Mouse (Mus musculus) T-helper 2 cell (primary cell): ENCODE measurements around the gene Gucy1a1.

Experiments used
- in situ Hi-C: fragments of 300-600 bp; cut with MboI, MseI; formaldehyde crosslinking; loops from one replicate; pipeline ENCODE4 v1.15.1; 2025; ENCODE audit warnings: high pct_unique_total_duplicates

The Gucy1a1 gene

DNA sequence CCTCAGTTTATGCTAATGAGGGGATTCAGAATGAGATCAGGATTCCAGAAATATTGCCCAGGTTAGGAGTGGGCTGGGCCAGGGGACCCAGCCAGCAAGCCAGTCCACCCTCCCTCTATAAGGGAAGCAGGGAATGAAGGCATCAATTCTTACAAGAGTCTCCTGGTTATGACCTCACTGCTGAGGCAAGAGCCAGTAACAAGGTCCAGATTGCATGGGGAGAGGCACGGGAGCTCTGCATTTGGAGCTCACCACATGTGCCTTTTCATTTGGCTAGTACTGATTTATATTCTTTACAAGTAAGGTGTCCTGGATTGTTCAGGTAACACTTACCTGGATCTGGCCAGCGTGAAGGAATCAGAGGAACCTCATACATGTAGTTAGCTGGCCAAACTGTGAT lies 48.8 kb downstream of the Gucy1a1 start:
- in situ Hi-C loops = no loop called here

DNA sequence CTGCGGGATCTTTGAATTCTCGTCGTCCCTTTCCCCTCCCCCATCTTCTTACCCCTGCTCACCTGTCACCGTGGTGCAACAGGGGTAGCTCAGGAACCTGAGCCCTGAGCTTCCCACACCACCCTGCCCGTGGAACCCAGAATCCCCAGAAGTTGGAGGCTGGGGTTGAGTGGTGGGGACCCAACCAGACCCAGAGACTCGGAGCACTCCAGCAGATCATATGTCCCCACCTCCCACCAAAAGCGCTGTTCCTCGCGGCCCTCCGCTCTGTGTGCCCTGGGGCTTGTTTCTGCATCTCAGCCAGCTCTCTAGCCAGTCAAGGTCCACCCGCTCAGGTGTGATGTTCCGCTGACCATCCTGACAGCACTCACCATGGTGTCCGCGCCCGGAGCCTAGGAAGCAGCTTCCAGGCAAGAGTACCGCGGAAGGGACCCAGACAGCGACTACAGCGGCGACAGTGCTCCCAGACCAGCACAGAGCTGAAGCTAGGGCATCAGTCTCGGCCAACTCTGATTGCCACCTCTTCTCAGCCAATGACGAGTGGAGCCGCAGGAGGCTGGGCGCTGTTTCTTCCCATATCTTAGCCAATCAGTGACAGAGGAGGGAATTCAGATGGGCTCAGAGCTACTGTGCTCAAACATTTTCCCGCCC lies 71.3 kb downstream of the Gucy1a1 start, which contains the start of gene Gucy1b1:
Gucy1b1 (minus strand) TSS at position 489 of the 651 bp plus-strand sequence.
- in situ Hi-C loops = no loop called here

DNA sequence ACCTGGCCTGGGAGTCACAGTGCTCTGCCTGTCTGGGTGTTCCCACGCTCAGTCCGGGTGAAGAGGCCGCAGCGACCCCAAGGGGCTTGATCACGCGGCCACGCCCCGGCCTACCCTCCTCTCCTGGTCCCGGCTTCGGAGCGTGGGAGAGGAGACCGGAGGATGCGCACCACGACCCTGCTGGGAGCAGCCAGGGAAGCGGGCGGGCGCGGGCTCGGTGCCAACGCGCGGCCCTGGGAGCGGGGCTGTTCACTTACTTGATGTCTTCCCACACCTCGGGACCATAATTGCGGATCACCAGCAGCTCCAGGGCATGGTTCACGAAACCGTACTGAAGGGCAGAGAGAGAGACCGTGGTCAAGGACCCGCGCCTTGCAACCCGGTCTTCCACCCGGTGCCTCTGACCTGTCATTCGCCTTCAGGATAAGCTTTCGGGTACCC lies 71.8 kb downstream of the Gucy1a1 start:
- in situ Hi-C loops = no loop called here

DNA sequence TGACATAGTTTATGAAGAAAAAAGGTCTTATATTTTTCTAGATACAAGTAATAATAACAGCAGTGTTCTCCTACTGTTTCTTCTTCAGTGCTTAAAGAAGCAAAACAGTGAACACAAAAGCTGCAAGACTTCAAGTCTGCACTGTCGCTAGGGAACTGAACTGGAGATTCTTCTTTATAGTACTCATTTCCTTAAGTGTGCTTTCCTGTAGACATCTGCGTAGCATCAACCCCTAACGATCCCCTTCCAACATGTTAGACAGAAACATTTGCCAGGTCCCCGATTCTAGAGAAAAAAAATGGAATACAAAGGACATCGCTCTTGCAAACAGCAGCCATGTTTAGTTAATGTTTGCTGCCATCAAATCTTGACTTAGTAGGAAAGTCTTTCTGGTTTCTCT lies 77.8 kb downstream of the Gucy1a1 start:
- in situ Hi-C loops = no loop called here

DNA sequence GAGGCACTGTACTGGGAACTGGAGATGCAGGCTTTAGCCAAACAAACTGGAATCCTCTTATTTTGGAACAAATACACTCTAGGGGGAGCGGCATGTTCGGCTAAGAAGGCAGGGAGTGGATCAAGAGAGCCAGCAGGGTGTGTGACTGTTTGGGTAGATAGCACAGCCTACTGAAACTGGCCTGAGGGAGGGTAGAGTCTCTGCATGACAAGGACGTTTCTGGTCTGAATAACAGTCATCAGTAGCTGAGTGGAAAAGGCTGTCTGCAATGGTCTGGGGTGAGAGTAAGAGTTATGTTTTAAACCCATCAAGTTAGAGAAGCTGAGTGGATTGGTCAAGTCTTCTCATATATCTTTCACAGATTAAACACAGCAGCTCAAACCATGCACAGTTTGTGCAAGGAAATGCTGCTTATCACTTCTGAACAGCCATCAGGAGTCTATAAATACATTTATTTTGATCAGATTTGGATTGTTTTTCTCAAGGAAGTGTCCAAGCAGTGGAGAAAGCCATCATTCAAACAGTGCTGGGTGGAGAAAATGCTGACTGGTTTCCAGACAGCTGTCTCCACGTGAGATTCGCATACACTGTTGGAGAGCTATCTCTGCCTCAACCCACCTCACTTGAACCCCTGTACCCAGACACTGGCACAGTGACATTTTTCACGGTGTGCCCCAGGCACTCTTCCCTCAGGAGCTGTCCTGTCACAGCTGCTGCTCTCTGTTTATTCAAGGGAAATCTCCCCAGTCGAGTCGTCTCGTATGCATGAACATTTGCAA lies 84.0 kb downstream of the Gucy1a1 start:
- in situ Hi-C loops = no loop called here

DNA sequence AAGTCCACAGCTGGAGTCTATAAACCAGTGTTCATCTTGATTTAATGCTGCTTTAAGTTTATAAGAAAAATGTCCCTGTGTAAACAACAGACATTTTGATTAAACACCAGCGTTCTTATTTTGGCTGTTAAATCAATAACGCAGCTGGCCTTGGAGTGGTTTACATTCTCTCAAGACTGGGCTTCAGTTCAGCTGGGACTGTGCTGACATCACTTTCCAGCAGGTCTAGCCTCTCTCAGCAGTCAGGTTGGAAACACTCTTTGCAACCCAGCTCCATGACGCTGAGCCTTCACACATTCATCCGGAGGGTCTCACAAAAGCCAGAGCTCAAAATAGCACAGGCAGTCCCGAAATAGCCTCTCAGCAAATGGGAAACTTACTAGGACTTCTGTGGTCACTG lies 88.4 kb downstream of the Gucy1a1 start:
- in situ Hi-C loops = no loop called here

DNA sequence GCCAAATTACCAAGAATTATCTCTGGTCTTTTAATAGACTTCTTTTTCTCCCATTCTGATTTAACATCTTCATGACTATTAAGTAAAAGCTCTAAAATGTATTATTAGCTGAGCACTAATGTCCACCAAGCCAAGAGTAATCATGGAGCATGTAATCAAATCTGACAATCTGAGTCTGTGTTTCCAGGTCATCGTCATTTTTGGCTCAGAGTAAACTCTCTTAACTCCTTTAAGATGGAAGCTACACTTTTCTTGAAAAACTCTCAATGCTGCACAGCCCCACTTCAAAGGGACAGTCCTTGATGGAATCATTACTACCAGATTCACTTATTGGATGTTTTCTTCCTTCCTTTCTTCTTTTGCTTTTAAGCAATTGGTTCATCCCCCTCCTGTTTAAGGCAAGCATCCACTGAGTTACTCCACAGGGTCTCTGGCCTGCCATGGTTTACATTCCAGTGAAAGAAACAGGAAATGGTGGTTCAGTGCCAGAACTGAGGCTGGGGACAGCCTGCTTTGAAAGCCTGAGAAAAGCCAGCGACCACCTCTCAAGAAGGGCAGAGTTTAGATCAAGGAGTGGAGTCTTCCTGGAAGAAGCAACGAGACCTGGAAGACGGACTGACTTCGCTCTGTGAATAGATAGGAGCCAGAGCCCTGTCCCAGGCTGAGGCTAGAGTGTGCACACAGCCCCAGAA lies 91.2 kb downstream of the Gucy1a1 start:
- in situ Hi-C loops = no loop called here

DNA sequence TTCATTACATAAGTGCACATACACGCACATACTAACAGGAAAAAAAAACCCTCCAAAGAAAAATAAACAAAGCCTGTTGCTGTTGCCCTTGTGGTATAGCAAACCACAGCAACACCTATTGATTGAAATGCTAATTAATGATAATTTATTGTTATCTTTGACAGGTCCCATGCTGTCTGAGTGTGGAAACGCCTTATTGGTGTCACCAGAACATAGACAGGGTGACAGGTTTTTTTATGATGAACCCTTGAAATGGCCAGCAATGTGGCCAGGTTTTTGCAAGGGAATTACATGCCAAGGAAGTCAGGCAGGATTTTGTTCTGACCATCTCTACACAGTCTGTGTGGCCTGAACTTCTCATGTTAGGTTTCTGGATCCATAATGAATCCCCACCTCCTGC lies 93.6 kb downstream of the Gucy1a1 start:
- in situ Hi-C loops = no loop called here

DNA sequence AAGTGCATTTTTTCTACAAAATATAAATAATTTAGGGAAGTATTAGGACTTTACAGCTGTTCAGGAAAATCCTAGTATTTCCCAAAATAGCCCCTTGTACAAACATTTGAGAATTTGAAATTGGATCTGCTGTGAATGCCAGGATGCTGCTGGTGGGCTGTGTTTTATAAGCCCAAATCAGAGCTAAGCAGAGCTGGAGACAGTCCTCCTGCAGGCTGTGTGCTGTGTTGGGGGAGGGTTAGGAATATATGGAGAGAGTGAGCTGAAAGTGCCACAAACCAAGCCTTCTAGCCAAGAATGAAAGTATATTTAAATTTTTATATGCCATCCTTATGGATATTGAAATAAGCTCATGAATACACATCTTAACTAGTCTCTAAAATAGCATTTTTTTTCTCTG lies 94.1 kb downstream of the Gucy1a1 start:
- in situ Hi-C loops = no loop called here

DNA sequence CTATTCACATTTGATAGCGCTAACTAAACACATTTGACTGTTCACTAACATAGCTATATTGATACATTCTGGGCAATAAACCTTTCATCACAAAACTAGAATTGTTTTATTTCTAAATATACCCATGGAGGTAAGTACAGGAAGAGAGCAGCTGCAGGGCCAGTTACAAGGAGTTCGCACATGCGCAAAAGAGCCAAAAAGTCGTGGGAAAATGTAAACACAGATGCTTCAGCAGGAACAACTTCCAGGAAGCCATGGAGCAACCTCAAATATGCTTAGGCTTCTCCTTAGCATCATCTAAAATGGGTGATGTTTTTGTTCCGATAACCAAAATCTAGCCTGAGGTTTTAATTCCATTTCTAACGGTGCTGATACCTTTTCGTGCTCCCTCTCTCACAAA lies 96.9 kb downstream of the Gucy1a1 start:
- in situ Hi-C loops = loop anchor here (5.0 to 25.0 kb wide), 2 partner anchors 284 to 789 kb away; no protein-coding TSS in a partner anchor

DNA sequence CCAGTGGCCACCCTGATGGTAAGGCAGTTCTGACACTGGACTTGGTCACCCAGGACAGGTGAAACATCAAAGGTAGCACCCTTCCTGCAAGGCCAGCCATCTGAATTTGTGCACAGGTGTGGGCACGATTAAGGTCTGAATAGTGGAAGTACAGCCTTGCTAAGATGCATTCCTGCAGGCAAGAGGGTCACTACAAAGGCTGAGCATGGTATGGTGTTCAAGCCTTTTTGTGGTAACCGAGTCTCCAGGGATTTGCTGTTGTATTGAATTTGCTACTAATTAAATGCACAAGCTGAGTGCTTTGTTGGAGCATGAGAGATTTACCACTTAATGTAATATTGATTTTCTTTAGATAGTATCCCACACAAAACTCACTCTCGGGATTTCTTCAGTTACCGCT lies 97.5 kb downstream of the Gucy1a1 start:
- in situ Hi-C loops = loop anchor here (5.0 to 25.0 kb wide), 2 partner anchors 284 to 789 kb away; no protein-coding TSS in a partner anchor

DNA sequence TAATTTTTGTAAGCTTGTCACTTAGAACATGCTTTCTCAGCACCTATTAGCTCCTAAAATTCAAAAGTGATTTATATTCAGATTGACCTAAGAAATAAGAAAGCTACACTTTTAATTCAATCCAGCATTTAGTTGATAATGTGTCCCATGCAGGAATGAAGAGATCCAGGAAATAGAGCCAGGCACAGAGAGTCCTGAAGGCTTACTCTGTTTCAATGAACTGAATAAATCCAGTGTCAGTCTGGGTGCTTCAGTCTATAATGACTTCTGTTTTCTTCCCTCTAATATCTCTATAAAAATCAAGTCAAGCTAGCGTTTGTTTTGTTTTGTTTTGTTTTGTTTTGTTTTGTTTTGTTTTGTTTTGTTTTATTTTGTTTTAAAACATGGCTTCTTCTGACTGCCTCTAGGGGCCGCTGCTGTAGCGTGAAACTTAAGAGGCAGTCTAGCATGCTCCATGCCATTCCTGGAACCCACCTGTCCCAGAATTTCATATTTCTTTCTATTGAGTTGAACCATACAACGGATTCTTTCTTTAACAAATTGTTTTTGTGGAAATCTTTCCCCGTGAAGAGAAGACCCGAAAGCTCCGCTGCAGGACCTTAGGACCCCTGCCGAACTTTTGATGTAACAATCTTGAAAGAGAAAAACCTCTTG lies 98.4 kb downstream of the Gucy1a1 start:
- in situ Hi-C loops = loop anchor here (5.0 to 25.0 kb wide), 2 partner anchors 285 to 790 kb away; no protein-coding TSS in a partner anchor

DNA sequence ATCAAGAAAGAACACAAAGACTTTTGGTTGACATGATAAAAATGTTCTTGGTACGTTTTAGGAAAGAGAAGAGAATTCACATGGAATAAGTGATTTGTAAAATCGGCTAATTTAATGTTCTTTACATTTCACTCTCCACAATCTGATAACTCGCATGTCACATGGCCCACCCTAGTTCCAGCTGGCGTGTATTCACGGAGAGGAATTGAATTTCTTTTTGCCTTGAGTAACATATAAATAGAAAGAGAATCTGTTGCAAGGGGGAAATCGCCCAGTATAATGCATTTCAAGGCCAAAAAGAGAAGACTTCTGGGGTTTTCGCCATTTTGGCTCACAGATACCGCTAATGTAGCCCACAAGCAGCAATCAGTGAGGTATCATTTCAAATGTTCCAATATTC lies 99.5 kb downstream of the Gucy1a1 start:
- in situ Hi-C loops = loop anchor here (5.0 to 25.0 kb wide), 2 partner anchors 286 to 791 kb away; no protein-coding TSS in a partner anchor

DNA sequence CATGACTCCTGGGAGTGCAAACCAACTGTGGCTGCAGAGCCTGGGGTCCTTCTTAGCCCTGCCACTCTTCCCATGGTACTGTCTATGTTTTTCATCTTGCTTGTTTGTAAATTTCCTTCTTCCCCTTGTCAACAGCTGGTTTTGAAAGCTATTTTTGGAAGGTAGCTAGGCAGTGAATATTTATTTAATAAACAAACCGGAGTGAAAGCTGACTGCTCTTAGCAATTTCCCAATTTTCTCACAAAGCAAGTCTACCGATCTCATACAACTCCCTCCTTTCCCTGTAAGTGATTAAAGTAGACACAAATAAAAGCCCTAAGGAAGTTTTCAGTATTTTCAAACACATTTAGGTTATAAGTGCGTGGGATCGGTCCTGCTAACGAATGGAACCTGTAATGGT lies 100.7 kb downstream of the Gucy1a1 start:
- in situ Hi-C loops = loop anchor here (5.0 to 25.0 kb wide), 2 partner anchors 287 to 792 kb away; no protein-coding TSS in a partner anchor

DNA sequence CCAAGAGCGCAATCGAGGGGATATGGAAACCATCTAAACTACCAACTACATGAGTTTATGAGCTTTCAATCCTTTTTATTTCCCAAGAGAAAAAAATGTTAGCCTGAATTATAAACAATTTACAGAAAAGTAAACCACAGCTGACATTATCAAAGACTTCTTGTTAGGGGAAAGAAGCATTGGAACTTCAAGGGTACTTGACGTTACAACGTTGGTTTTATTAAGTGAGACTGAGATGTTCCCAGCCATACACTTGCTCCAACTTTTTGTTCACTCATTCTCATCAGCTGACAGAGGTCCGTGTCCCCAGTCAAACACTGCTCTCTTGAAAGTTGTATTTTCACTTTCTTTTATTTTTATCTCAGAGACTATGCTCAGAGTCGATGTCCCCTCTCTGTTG lies 101.9 kb downstream of the Gucy1a1 start:
- in situ Hi-C loops = loop anchor here (25.0 kb wide), 1 partner anchor 794 kb away; no protein-coding TSS in a partner anchor
